Mouse (Mus musculus) embryonic facial prominence, embryonic 10.5 days (tissue): ENCODE results near the gene Col25a1. TPM values are rescaled to one million over a fixed set of nuclear protein-coding genes. Genes with fewer than 3 reads are reported as not detected.

Experiments
- DNase-seq: peaks from one replicate; pipeline ENCODE4 v3.0.0-alpha.2; 2017; ENCODE audit warnings: low spot score
- H3K27ac ChIP-seq: fragments of 300-500 bp; sonication (generic); replicated peaks from 2 replicates; pipeline ENCODE4 v1.5.1; 2016; ENCODE audit warnings: mild to moderate bottlenecking
- H3K27me3 ChIP-seq: fragments of 300-500 bp; sonication (generic); replicated peaks from 2 replicates; pipeline ENCODE4 v1.6.1; 2016; ENCODE audit warnings: low read depth, mild to moderate bottlenecking; ENCODE audit not compliant: poor library complexity, severe bottlenecking
- H3K36me3 ChIP-seq: fragments of 300-500 bp; sonication (generic); replicated peaks from 2 replicates; pipeline ENCODE4 v1.6.1; 2016; ENCODE audit warnings: mild to moderate bottlenecking, moderate library complexity
- H3K4me1 ChIP-seq: fragments of 300-500 bp; sonication (generic); 2 replicates; pipeline ENCODE4 v1.6.1; 2016
- H3K4me3 ChIP-seq: fragments of 300-500 bp; sonication (generic); 2 replicates; pipeline ENCODE4 v1.5.1; 2016; ENCODE audit warnings: mild to moderate bottlenecking, moderate library complexity
- H3K9me3 ChIP-seq: fragments of 300-500 bp; sonication (generic); 2 replicates; pipeline ENCODE4 v1.6.1; 2016; ENCODE audit warnings: mild to moderate bottlenecking
- WGBS: fragments of 180-500 bp; shearing (Covaris S2); methylation state at CpG from one replicate; pipeline ENCODE4 v1.1.7; 2016; 5-methylcytosine and 5-hydroxymethylcytosine counted together
- polyA plus RNA-seq: library from polyadenylated mRNA; unstranded; fragments of >200 nt; fragmentation: Nextera tagmentation; extraction: Ambion mirVana; gene quantifications from 2 replicates; pipeline ENCODE4 v1.2.1, GENCODE M21; 2016

Gene Col25a1
- polyA plus RNA-seq, 1 experiment from 2014 or later: 9.1 TPM

DNA sequence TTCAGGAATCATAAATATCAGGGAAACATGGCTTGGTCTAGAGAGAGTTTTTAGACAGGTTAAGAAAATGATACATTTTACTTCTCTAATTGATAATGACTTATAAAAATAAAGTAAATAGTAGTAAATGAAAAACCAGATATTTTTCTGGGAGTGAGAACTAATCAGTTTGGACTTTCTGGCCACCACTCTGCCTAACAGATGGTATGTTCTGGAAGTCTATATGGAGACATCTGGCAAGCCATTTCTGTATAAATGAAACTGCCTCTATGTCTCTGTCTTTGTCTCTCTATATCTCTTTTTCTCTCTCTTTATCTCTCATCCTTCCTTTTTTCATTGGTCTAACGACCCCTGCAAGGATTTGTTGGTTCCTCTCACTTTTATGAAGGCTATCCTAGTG is 410.2 kb downstream of the Col25a1 start:
- Histone ChIP-seq H3K27ac (no peak overlapping the region), H3K9me3 (no peaks in the 10 kb centered on the region), H3K27me3 (no peaks in the 10 kb centered on the region), H3K4me1 (no peaks in the 10 kb centered on the region), H3K36me3 (no peaks in the 10 kb centered on the region), H3K4me3 (no peak overlapping the region)
- DNase-seq: no peak
- 57% methylated on average over 1 of the region's 1 CpGs for WGBS

DNA sequence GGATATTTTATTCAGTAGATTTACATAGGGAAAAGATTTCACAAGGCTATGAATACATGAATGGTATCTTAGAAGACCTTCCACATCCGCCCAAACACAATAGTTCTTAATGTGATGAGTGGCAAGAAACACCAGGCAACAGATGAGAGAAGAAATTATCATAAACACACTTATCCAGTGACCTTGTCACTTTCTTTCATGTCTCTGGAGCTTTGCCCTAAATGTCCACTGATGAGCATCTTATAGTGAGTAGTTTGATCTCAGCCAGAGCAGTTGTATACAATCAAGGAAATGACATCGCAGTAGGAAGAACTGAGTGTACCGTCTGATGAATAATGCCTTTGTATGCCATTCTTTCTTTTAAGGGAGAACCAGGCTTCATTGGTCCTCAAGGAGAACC is 414.7 kb downstream of the Col25a1 start:
- no peak for DNase-seq
- no peak overlapping the region for H3K4me3 ChIP-seq
- H3K27me3 ChIP-seq: no peaks in the 10 kb centered on the region
- H3K4me1 ChIP-seq: no peaks in the 10 kb centered on the region
- no peak overlapping the region for H3K27ac ChIP-seq
- 85% methylated on average over 3 of the region's 3 CpGs for WGBS
- no peaks in the 10 kb centered on the region for H3K9me3 ChIP-seq
- no peaks in the 10 kb centered on the region for H3K36me3 ChIP-seq

DNA sequence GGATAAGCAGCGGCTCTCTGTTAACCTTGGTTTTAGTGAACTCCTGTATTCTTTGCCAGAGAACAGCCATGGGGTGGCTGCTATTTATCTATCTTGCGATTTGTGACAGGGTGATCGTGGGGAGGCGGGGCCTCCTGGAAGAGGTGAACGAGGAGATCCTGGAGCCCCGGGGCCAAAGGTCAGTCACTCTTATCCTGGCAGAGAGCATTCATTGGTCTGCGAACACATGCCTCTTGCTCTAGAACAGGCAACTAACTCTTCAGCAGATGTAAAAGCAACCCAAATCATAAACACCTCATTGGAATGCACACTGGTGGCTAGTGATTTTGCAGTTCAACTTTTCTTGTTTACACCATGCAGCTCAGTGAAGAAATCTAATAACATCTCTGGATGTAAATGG is 417.8 kb downstream of the Col25a1 start:
- Histone ChIP-seq H3K4me3 (no peak overlapping the region), H3K36me3 (no peaks in the 10 kb centered on the region), H3K9me3 (no peaks in the 10 kb centered on the region), H3K4me1 (no peaks in the 10 kb centered on the region), H3K27me3 (no peaks in the 10 kb centered on the region), H3K27ac (no peak overlapping the region)
- WGBS: 79% methylated on average over 7 of the region's 7 CpGs
- DNase-seq: no peak

DNA sequence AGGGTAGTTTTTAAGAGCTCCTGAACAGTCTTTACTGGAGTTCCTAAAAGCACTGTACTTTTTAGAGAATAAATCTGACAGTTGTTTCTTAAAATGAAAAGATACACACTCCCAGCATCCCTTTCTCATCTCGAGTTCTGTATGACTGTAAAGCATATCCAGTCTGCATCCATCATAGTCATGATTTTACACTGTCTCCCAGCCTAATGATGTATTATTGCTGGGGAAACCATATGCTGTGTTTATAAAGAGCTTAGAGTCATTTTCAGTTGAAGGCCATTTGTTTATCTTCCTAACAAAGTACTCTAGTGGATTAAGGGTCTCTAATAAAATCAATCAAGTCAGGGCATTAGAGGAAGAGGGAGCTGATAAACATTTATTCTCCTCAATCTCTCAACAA is 425.0 kb downstream of the Col25a1 start:
- Histone ChIP-seq H3K27me3 (no peaks in the 10 kb centered on the region), H3K36me3 (no peaks in the 10 kb centered on the region), H3K27ac (no peak overlapping the region), H3K9me3 (no peaks in the 10 kb centered on the region), H3K4me1 (no peaks in the 10 kb centered on the region), H3K4me3 (no peak overlapping the region)
- DNase-seq: no peak
- WGBS: 73% methylated on average over 1 of the region's 1 CpGs

DNA sequence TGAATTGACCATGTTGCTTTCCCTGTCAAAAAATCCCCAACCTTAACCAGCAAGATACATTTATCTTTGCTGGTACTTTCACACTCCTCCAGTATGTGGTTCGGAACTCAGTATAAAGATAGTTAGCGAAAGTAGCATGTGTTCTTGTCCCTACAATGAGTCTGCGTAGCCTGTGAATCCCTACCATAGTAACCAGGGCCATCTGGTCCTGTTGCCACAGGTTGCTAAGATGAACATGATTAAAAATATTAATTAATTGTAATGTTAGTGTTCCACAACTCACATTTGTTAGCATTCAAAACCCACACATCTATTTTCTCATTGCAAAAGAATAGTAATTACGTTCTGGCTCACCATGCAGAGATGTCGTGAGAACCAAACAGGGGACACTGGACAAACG is 434.3 kb downstream of the Col25a1 start:
- WGBS: 93% methylated on average over 6 of the region's 6 CpGs
- Histone ChIP-seq H3K4me1 (peaks cover 12% of the 10 kb centered on the region; the same call in 1 of the 2 replicates), H3K4me3 (no peak overlapping the region), H3K9me3 (no peaks in the 10 kb centered on the region), H3K36me3 (no peaks in the 10 kb centered on the region), H3K27ac (no peak overlapping the region), H3K27me3 (no peaks in the 10 kb centered on the region)
- DNase-seq: no peak

DNA sequence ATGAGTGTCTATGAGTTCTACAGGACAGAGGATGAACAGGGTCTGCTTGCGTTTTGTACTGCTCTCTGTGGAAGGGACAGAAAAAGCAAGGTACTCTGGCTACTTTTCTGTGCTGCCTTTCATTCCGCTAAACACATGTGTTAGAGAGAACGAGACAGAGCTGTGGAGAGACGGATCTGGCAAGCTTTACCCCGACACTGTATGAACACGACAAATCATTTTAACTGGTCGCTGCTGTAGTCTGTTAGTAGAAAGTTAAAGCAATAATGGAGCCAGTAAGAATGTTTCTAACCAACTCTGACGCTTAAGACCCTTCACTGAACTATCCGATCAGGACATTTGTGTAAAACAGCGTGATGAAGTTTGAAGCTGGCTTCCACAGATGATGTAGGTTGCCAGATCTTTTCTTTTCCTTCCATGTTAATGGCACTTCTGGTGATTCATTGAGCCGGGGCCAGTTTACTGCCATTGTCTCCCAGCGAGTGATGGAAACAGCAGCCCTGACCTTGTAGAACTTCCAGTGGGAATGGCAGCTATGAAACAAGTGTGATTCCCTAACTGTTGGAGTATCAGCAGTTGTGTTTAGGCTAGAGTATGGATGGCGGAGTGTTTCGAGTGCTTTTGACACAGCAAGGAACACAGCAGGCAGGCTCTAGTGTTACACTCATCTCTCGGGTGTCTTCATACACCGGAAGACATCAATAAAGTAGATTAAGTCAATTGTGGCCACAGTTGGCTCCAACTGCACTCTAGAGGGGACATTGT is 437.2 kb downstream of the Col25a1 start:
- H3K4me1 ChIP-seq: peaks cover 18% of the 10 kb centered on the region
- H3K4me3 ChIP-seq: no peak overlapping the region
- H3K36me3 ChIP-seq: no peaks in the 10 kb centered on the region
- no peak for DNase-seq
- H3K27me3 ChIP-seq: no peaks in the 10 kb centered on the region
- H3K9me3 ChIP-seq: no peaks in the 10 kb centered on the region
- whole genome bisulfite sequencing: 86% methylated on average over 16 of the region's 16 CpGs
- H3K27ac ChIP-seq: no peak overlapping the region

DNA sequence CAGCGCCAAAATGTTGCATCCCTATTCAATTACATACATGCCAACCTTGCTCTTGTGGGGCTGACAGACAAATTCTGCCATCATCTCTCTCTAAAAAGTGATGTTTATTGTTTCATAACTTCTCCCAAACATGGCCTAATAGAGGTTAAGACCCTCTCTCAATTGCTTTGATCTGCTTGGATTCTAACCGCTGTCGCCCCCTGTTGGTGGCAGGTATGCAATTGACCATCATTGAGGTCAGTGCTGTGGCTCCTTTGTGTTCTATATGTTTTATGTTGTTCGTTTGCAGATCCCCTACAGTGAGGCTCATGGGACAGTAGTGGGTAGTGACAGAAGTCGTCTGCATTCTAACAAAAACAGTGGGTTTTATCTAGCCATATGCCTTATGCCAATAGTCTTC is 441.9 kb downstream of the Col25a1 start:
- H3K4me3 ChIP-seq: no peak overlapping the region

DNA sequence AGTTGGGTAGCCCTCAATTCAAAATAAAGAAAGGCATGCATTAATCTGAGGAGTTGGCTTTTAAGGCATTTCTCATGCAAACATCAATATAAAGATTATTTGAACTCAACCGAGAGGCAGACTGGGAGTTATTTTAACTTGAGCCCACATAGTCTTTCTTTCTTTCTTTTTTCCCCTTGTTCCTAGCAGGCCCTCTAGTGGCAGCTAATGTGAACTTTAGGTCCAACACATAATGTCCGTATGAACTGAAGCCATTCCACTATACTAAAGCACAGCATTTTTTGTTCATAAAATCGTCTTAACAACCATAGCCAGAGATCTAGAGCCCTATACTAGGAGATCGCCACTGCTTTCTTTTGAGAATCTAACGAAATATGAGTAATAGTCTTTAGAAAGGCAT is 443.4 kb downstream of the Col25a1 start:
- Histone ChIP-seq H3K4me1 (peaks cover 16% of the 10 kb centered on the region), H3K9me3 (no peaks in the 10 kb centered on the region), H3K27ac (no peak overlapping the region), H3K4me3 (no peak overlapping the region), H3K27me3 (no peaks in the 10 kb centered on the region), H3K36me3 (no peaks in the 10 kb centered on the region)
- no peak for DNase-seq
- WGBS: 28% methylated on average over 5 of the region's 5 CpGs

More for the DNA sequence above, 441.9 kb downstream of the Col25a1 start:
- H3K4me1 ChIP-seq: peaks cover 18% of the 10 kb centered on the region
- no peaks in the 10 kb centered on the region for H3K36me3 ChIP-seq
- no peak for DNase-seq
- H3K27me3 ChIP-seq: no peaks in the 10 kb centered on the region
- H3K27ac ChIP-seq: no peak overlapping the region
- H3K9me3 ChIP-seq: no peaks in the 10 kb centered on the region
- WGBS: 67% methylated on average over 5 of the region's 5 CpGs

DNA sequence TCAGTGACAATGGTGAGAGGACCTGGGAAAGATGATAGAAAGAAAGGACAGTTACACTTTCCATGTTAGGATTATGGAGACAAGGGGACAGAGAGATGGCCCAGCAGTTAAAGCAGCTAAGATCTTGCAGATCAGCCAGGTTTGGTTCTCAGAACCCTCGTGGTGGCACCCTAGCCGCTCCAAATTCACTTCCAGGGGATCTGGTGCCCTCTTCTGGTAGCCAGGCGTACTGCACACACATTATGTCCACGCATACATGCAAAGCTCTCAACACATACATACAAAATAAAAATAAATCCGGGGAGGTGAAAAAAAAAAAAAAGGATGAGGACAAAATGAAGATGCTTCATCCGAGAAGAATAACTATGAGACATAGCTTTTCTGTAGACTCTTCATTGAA is 445.4 kb downstream of the Col25a1 start:
- no peak overlapping the region for H3K27ac ChIP-seq
- H3K27me3 ChIP-seq: no peaks in the 10 kb centered on the region
- 67% methylated on average over 6 of the region's 6 CpGs for WGBS
- H3K9me3 ChIP-seq: no peaks in the 10 kb centered on the region
- no peak overlapping the region for H3K4me3 ChIP-seq
- DNase-seq: peak; percentile 47
- H3K4me1 ChIP-seq: peaks cover 20% of the 10 kb centered on the region
- H3K36me3 ChIP-seq: no peaks in the 10 kb centered on the region

DNA sequence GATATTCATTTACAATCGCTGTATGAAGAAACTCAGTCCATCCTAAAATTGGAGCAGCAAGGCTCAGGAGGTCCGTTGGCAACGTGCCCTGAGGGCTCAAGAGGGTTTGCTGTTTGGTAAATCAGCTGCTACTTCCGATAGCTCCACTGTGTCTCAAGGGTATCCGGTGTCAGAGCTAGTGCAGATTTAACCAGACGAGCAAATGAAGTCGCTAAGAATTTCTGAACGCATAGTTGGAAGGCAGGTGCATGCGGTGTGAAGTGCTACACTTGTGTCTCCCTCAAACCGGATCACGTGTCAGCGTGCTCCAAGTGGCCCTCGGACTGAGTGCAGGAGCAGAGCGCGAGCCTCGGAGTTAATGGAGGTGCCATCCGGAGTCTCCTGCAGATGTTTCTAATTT is 448.2 kb downstream of the Col25a1 start:
- WGBS: 45% methylated on average over 17 of the region's 17 CpGs
- H3K27ac ChIP-seq: no peak overlapping the region
- H3K9me3 ChIP-seq: no peaks in the 10 kb centered on the region
- no peaks in the 10 kb centered on the region for H3K27me3 ChIP-seq
- H3K4me3 ChIP-seq: no peak overlapping the region
- no peaks in the 10 kb centered on the region for H3K36me3 ChIP-seq
- DNase-seq: peak; percentile 45
- H3K4me1 ChIP-seq: peaks cover 20% of the 10 kb centered on the region

DNA sequence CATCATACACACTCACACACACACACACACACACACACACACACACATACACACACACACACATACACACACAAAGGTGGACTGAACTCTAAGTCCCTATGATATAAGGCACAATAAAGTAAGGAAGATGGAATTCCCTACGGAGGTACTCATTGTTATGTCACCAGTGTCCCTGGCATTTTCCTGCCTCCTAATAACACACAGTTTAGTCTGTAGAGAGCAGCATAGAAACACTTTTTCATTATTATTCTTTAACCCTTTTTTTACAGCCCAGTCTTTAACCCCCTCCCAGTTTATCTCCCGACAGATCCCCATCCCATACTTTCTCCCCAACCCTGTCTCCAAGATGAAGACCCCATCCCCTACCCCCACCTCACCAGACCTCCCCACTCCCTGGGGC is 450.3 kb downstream of the Col25a1 start:
- no peak for DNase-seq
- H3K4me3 ChIP-seq: no peak overlapping the region
- no peak overlapping the region for H3K27ac ChIP-seq
- WGBS: 89% methylated on average over 2 of the region's 2 CpGs
- no peaks in the 10 kb centered on the region for H3K27me3 ChIP-seq
- H3K4me1 ChIP-seq: peaks cover 20% of the 10 kb centered on the region
- no peaks in the 10 kb centered on the region for H3K36me3 ChIP-seq
- H3K9me3 ChIP-seq: no peaks in the 10 kb centered on the region

DNA sequence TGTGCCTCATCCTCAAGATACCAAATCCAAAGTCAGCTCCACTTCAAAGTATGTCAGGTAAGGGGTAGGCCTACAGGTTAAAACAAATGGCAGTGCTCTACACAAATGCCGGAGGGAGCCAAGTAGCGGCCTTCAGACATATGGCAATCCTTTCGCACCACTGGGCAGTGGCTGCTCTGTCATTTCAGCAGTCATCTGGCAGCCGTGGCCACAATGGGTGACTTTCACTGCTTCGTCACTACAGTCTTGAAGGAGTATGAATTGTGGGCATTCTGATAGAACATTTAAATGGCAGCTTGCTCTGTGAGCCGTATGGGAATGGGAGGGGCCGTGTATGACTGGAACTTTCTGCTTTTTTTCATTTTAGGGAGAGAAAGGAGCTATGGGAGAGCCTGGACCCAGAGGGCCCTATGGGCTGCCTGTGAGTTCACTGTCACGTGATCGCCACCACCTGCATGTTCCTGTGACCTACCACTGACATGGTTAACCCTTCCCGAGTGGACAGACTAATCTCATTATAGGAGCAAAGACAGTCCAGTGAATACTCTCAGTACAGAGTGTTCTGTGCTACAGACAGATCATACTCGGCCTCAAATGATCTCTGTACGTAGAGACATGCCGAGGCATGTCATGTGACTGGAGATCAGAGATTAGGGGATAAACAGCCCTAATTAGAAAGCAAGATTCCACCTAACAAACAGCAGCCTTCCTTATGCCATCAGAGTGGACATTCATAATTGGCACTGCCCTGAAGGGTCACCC is 451.8 kb downstream of the Col25a1 start:
- H3K4me1 ChIP-seq: peaks cover 24% of the 10 kb centered on the region
- no peaks in the 10 kb centered on the region for H3K27me3 ChIP-seq
- no peaks in the 10 kb centered on the region for H3K9me3 ChIP-seq
- DNase-seq: no peak
- H3K27ac ChIP-seq: no peak overlapping the region
- WGBS: 78% methylated on average over 13 of the region's 13 CpGs
- no peak overlapping the region for H3K4me3 ChIP-seq
- no peaks in the 10 kb centered on the region for H3K36me3 ChIP-seq

DNA sequence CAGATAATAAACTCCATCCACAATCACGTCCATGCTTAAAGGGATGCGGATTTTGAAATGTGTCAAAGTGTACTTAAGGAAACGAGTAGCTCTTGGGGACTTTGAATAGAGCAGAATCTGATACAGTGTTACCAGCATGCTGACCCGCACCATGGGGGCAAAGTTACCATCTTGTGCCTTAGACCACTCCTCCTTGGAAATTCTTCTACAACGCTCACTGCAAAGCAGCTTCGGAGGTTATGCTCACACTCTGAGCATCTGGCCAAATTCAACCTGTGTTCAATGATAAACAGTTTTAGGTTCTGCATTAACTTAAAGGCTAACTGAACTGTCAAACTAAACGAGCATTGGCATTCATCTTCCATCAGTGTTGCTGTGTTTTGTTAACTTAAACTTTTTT is 452.7 kb downstream of the Col25a1 start:
- no peak for DNase-seq
- WGBS: 84% methylated on average over 7 of the region's 7 CpGs
- Histone ChIP-seq H3K36me3 (no peaks in the 10 kb centered on the region), H3K4me3 (no peak overlapping the region), H3K27ac (no peak overlapping the region), H3K27me3 (no peaks in the 10 kb centered on the region), H3K9me3 (no peaks in the 10 kb centered on the region), H3K4me1 (peaks cover 28% of the 10 kb centered on the region)
